Mouse (Mus musculus): Measurements from ENCODE around the gene Ccdc155.

DNA sequence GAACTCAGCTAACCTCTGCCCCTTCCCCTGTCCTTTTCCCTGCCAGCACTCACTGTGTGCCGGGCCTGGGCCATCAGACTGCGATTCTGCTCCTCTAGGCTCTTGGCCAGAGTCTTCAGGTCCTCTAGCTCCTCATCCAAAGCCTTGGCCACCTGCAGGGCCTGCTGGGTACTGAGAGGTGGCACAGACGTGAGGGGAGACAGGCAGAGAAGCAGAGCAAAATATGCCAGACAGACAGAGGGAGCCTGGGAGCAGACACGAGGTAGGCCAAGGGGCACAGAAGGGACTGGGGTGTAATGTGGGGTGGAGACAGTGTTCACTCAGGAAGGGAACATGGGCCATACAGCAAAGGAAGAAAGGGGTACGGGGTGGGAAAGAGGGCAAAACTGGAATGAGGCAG lies 11.3 kb downstream of the Ccdc155 start:
- TF ChIP-seq CTCF (IDR thresholded peaks at IDR 0.05; ENCODE audit: extremely low read depth, insufficient read depth, insufficient read length, insufficient replicate concordance) (no peak), POLR2A (IDR thresholded peaks at IDR 0.05; ENCODE audit: low read depth, low read length) (no peak)

Measured in spleen, adult 2 months (tissue).